Mouse (Mus musculus) layer of hippocampus, postnatal 14 days (tissue): ENCODE measurements around the gene 4930535I16Rik. TPM values are rescaled to one million over a fixed set of nuclear protein-coding genes. Genes with fewer than 3 reads are reported as not detected.
"Not testable (repeated sequence)": the region's sequence is repeated elsewhere in the genome, so short reads cannot be mapped to it uniquely, and the experiment has no call there.

Experiments used
- DNase-seq, 2 experiments: peaks; one replicate each; pipeline ENCODE4 v3.0.0; 2021 to 2022; ENCODE audit warnings: low spot score in 2 of 2, mixed read lengths in 1 of 2
- long read RNA-seq, 2 experiments: library from polyadenylated mRNA; stranded (forward); transcript quantifications; one replicate each; pipeline ENCODE4 v2.0.0; 2021
- total RNA-seq, 2 experiments: library from RNA; stranded (reverse); gene quantifications; 2 replicates each; pipeline ENCODE4 v1.2.3; 2021

The 4930535I16Rik gene
- total RNA-seq: not detected
- long read RNA-seq, experiment 1: 0 reads
- long read RNA-seq, experiment 2: 0 reads

GRCm38 (mm10) chr4:123917548-123918140 is at the start of gene 4930535I16Rik:
4930535I16Rik (minus strand) TSS chr4:123918022.
- no peak for DNase-seq

DNA sequence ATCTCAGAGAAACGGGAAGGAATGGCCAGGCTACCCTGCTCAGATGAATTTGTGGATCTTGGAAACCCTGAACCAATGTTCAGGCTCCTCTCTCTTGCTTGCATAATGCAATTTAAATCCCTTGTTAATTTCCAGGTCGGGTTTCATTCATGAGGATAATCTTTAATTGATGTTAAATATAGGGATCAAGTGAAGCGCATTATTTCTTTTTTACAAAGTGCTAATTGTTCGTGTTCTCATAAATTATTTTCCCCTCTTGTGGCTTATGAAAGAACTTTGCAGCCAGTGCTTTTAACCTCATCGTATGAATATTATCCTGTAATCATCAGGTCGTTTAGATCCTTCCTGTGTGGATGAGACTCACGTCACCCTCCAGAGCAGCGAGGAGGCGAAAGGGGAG is 44.9 kb upstream of the 4930535I16Rik start:
- no peak for DNase-seq

DNA sequence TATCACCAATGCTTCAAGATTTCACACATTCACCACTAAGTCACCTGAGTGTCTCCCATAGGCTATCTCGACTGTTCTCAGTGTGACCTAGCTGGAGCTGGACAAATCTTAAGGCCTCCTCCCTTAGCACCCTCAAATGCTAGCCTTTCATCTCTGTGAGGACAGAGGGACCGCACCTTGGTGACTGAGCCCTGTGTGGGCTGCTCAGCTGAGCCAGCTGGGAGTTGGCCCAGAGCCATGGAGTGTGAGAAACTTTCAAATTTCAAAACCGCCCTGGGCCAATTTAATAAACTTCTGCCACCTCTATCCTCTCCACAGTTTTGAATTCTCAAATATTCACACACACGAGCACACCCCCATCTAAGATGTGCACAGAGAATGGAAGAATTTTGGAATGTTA is 43.1 kb upstream of the 4930535I16Rik start:
- no peak for DNase-seq

GRCm38 (mm10) chr4:123957891-123958290 is 40.1 kb upstream of the 4930535I16Rik start:
- DNase-seq: no peak

DNA sequence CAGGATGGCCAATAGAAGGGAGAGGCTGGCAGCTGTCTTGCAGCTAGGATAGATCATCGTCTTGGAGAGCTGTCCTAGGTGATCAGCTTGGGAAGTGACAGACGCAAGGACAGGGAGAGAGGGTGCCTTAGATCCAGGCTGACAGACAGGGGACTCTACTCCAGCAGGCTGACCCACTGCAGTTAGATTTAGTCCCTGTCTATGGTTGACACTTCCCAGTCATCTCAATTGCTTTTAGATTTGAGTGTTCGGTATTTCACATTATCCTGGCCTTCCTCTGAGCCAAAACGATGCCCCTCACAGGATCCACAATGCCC is 39.6 kb upstream of the 4930535I16Rik start:
- DNase-seq: no peak

- DNase-seq: peak; percentile 70 to 71
Observed at GRCm38 (mm10) chr4:123956703-123957491, 39.1 kb upstream of the 4930535I16Rik start.

- DNase-seq: no peak
Observed at GRCm38 (mm10) chr4:123952059-123952458, 34.2 kb upstream of the 4930535I16Rik start.

- DNase-seq: no peak
Observed at GRCm38 (mm10) chr4:123949649-123950048, 31.8 kb upstream of the 4930535I16Rik start.

GRCm38 (mm10) chr4:123948901-123949300 is 31.1 kb upstream of the 4930535I16Rik start:
- DNase-seq: no peak

- DNase-seq: no peak
Observed at GRCm38 (mm10) chr4:123947149-123947548, 29.3 kb upstream of the 4930535I16Rik start.

- no peak for DNase-seq
Observed at GRCm38 (mm10) chr4:123946701-123947100, 28.9 kb upstream of the 4930535I16Rik start.

- not testable (repeated sequence) for DNase-seq
Observed at GRCm38 (mm10) chr4:123940878-123941277, 23.1 kb upstream of the 4930535I16Rik start.

- DNase-seq: peak; percentile 74 to 79
Observed at GRCm38 (mm10) chr4:123939838-123940237, 22.0 kb upstream of the 4930535I16Rik start.

DNA sequence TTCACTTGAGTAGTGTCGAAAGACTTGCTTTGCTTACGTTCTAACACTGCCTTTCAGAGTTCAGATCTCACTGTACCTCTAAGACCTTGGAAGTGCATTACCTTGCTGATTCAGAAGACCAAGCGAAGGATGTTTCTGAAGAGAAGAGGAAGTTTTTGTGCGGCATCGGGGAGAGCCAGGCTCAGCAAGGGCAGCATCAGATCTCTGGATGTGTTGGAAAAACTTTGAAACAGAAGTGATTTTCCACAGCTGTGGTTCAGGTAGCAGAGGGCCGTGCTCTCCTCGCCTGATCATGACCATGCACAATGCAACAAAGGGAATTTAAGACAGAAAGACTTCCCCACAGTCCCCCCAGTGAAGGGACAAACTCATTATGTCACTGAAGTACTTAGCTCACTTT is 18.2 kb upstream of the 4930535I16Rik start:
- no peak for DNase-seq

- DNase-seq: peak; percentile 38 to 61
Observed at GRCm38 (mm10) chr4:123934306-123934705, 16.5 kb upstream of the 4930535I16Rik start.

DNA sequence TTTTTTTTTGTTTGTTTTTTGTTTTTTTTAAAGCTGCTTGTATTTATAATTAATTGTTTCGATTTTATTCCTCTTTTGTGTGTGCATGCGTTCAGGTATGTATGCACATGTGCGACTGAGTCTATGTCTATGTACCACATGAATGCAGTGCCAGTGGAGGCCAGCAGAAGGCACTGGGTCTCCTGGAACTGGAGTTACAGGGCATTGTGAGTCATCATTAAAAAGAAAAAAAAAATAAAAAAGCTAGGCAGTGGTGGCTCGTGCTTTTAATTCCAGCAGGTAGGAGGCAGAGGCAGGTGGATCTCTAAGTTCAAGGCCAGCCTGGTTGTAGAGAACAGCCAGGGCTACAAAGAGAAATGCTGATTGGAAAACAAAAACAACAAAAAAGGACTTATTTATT is 12.2 kb upstream of the 4930535I16Rik start:
- no peak for DNase-seq

DNA sequence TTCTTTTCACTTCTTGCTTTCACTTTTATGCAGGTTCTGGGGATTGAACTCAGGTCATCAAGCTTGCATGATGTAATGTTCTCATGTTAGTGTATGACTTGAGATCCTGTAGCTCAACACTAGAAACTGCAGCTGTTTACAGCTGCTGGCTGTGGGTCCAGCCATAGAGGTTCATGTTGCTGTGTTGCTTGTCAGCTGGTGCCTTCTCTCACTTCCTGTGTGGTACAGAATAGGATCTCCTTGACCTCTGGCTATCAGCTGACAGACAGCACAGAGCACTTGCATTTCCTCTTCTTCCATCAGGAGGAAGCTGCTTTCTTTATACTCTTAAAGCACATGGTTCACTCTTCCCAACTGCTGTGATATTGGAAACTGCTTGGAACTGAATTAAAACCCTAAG is 10.1 kb upstream of the 4930535I16Rik start:
- no peak for DNase-seq

GRCm38 (mm10) chr4:123921055-123921565 is 3.3 kb upstream of the 4930535I16Rik start:
- no peak for DNase-seq

- no peak for DNase-seq
Observed at GRCm38 (mm10) chr4:123918851-123919250, 1.0 kb upstream of the 4930535I16Rik start.

DNA sequence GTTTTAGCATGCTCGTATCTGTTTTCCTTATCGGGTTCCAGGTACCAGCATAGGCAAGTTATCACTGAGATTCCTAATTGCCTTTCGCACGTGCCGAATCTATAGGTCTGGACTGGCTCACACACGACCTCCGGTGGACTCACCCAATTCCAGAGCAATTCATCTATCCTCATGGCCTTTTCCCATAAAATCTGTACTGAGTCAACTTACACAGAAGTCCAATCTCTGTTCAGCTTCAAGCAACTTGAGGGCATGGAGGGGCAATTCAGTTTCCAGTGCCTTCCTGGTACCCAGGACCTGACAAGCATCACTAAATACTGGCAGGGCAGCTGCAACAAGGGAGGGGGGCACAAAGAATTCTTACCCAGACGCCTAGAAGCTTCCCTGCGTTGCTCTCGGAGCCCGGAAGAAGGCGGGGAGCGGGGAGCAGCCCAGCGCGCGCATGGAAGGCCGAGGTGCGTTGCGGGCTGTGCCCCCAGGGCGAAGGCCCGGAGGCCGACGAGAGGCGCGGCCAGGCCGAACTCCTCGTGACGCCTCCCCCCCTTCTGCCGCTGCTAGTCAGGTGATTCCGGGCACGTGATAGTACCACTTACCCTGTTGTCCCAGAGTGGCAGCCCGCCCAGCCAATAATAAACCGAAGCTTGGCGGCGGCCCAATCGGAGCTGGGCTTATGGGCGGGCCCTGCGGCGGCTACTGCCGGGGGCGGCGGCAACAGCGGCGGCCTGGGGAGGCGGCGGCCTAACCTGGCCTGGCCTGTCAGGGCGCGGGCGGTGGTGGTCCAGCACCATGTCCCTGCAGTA is 874 bp downstream of the 4930535I16Rik start, which contains the start of gene Rragc:
Gene Rragc (plus strand): TSS at position 699 of the 800 bp plus-strand sequence.
- peak; percentile 100 for DNase-seq

DNA sequence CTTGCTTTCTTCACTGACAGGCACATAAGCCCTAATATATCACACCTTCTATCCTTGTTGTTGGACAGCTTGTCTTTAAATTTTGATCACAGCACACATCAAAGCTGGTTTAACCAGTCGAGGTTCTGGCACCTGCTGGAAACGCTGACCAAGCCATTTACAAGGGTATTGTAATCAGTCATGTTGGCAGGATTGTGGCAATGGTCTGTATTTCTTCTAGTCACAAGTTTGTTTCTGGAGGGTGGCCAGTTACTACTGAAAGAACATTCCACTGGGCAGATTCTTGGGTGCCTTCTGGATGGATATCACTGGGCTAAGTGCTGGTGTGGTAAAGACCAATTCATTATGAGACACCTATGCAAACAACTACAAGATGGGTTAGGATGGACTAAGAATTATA is 5.4 kb downstream of the 4930535I16Rik start:
- no peak for DNase-seq

DNA sequence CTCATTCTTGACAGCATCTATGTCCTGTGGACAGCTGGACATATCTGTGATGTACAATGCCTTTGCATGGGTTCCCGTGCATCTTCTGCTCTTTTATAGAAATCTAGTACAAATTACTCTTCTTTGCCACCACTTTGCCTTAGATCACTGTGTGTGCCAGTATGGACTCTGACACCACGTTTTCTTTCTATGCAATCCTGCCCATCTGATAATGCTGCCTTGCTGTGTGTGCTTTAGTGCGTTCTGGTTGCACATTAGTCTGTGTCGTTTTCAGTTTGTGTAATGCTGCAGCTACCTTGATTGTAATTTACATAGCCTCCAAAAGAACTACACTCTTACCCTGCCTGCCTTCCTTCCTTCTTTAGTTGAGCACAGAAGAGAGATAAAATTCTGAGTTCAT is 6.3 kb downstream of the 4930535I16Rik start:
- no peak for DNase-seq
